18 mouse cellular contexts compared by ENCODE assay signal in genomic region chr11:109332722-109333121, GRCm38 (mm10). TPM values are rescaled to one million over a fixed set of nuclear protein-coding genes. Genes with fewer than 3 reads are reported as not detected.
DNase-seq lines count a peak whose midpoint lies in the region; ATAC-seq and TF ChIP-seq lines count a peak whose summit lies in the region.
"Had no signal": no experiment of that assay in that cellular context is flagged by ENCODE, and none has a peak within 500 bp of the region (broad histone marks: within the 10 kb centered on the region; RNA-seq: fewer than 3 reads in every experiment).

No protein-coding gene starts in this region.

- H3K27me3 ChIP-seq in liver, postnatal 0 days (ENCODE audit: insufficient read depth, low read length), result no peaks in the 10 kb centered on the region
- no peaks in the 10 kb centered on the region for H3K27me3 ChIP-seq in liver, embryonic 11.5 days (replicated peaks; ENCODE audit: control insufficient read depth, insufficient read depth, low read length)
- H3K27me3 ChIP-seq in myocyte (ENCODE audit: control insufficient read depth, insufficient read depth, insufficient read length), result no peaks in the 10 kb centered on the region
- H3K27me3 ChIP-seq: embryonic facial prominence, embryonic 15.5 days; forebrain, embryonic 13.5 days; kidney, embryonic 15.5 days; liver, embryonic 13.5 days; neural tube, embryonic 12.5 days had no signal

- WGBS in liver, postnatal 0 days (ENCODE audit: insufficient replicate concordance), result 46% methylated on average over 6 of the region's 6 CpGs
- WGBS in liver, embryonic 11.5 days, result 71% methylated on average over 6 of the region's 6 CpGs

- 0 out of 2 replicates have a peak, but pooled peaks have one; percentile 17 for TF ChIP-seq EP300 in liver, postnatal 0 days (IDR thresholded peaks at IDR 0.05; ENCODE audit: low read depth)

- peak; percentile 30 for DNase-seq in cerebellum, adult 9-10 months
- no peak for DNase-seq in cerebellum, postnatal 4 days (ENCODE audit: low spot score in 2 of 2)
- peak; percentile 40 for DNase-seq in liver, postnatal 0 days
- no peak for DNase-seq in liver, embryonic 11.5 days (ENCODE audit: low spot score)
- DNase-seq in adrenal gland, postnatal 10 days, result peak; percentile 48
- DNase-seq in right cerebral cortex, postnatal 14 days, result no peak
- DNase-seq in ovary, postnatal 10 days (ENCODE audit: low spot score), result no peak
- DNase-seq: liver, embryonic 13.5 days; thymus, postnatal 36 days had no signal

- no peaks in the 10 kb centered on the region for H3K36me3 ChIP-seq in liver, postnatal 0 days (replicated peaks; ENCODE audit: insufficient read depth, low read length)
- H3K36me3 ChIP-seq in liver, embryonic 11.5 days (ENCODE audit: control insufficient read depth, insufficient read depth, low read length), result no peaks in the 10 kb centered on the region
- H3K36me3 ChIP-seq in myocyte (ENCODE audit: control insufficient read depth, insufficient read depth), result no peaks in the 10 kb centered on the region
- H3K36me3 ChIP-seq: embryonic facial prominence, embryonic 15.5 days; G1E; kidney, embryonic 15.5 days; liver, embryonic 13.5 days; neural tube, embryonic 12.5 days had no signal

- H3K27ac ChIP-seq in liver, postnatal 0 days (ENCODE audit: low read depth), result peak overlapping the region; percentile 44; the same call in 1 of the 2 replicates
- no peak overlapping the region for H3K27ac ChIP-seq in liver, embryonic 11.5 days (ENCODE audit: low read depth, low read length)
- H3K27ac ChIP-seq: embryonic facial prominence, embryonic 15.5 days; forebrain, embryonic 13.5 days; kidney, embryonic 15.5 days; liver, embryonic 13.5 days; macrophage; neural tube, embryonic 12.5 days; stomach, postnatal 0 days had no signal

- H3K79me2 ChIP-seq in myocyte (ENCODE audit: control insufficient read depth, insufficient read depth), result no peaks in the 10 kb centered on the region

- TF ChIP-seq POLR2A in myocyte (IDR thresholded peaks at IDR 0.05; ENCODE audit: insufficient read length, low read depth), result no peak

- 0 out of 2 replicates have a peak, but pooled peaks cover 4% of the 10 kb centered on the region for H3K4me1 ChIP-seq in liver, postnatal 0 days (ENCODE audit: insufficient read depth)
- no peaks in the 10 kb centered on the region; the same call in 1 of the 2 replicates for H3K4me1 ChIP-seq in liver, embryonic 11.5 days (replicated peaks; ENCODE audit: control insufficient read depth, insufficient read depth, low read length)

- H3ac ChIP-seq in myocyte (ENCODE audit: control insufficient read depth, insufficient read length), result no peak overlapping the region

- TF ChIP-seq CTCF in liver, postnatal 0 days (IDR thresholded peaks at IDR 0.05; ENCODE audit: low read depth), result no peak

- no peak overlapping the region for H3K4me2 ChIP-seq in liver, postnatal 0 days (ENCODE audit: low read depth, low read length)
- no peak overlapping the region for H3K4me2 ChIP-seq in liver, embryonic 11.5 days
- H3K4me2 ChIP-seq in myocyte (ENCODE audit: low read depth), result peak overlapping the region; percentile 68
- H3K4me2 ChIP-seq: embryonic facial prominence, embryonic 15.5 days; forebrain, embryonic 13.5 days; kidney, embryonic 15.5 days; neural tube, embryonic 12.5 days had no signal

- no peaks in the 10 kb centered on the region for H3K9me3 ChIP-seq in liver, postnatal 0 days (ENCODE audit: low read length)
- H3K9me3 ChIP-seq in liver, embryonic 11.5 days (ENCODE audit: control insufficient read depth, low read length), result no peaks in the 10 kb centered on the region
- H3K9me3 ChIP-seq: embryonic facial prominence, embryonic 15.5 days; forebrain, embryonic 13.5 days; G1E; kidney, embryonic 15.5 days; liver, embryonic 13.5 days; neural tube, embryonic 12.5 days had no signal

- no peak overlapping the region for H3K4me3 ChIP-seq in liver, postnatal 0 days (ENCODE audit: low read depth, low read length)
- H3K4me3 ChIP-seq in liver, embryonic 11.5 days (ENCODE audit: low read depth, low read length), result no peak overlapping the region
- no peak overlapping the region for H3K4me3 ChIP-seq in myocyte
- H3K4me3 ChIP-seq: embryonic facial prominence, embryonic 15.5 days; forebrain, embryonic 13.5 days; kidney, embryonic 15.5 days; neural tube, embryonic 12.5 days had no signal

- ATAC-seq in liver, postnatal 0 days, result peak; percentile 56
- no peak for ATAC-seq in liver, embryonic 11.5 days (replicated peaks; ENCODE audit: low FRiP score)
- ATAC-seq: forebrain, embryonic 13.5 days; midbrain, embryonic 16.5 days had no signal

- H3K9ac ChIP-seq in liver, postnatal 0 days (replicated peaks), result no peak overlapping the region
- no peak overlapping the region for H3K9ac ChIP-seq in liver, embryonic 11.5 days (ENCODE audit: low read depth, low read length)
- H3K9ac ChIP-seq: embryonic facial prominence, embryonic 15.5 days; forebrain, embryonic 13.5 days; kidney, embryonic 15.5 days; neural tube, embryonic 12.5 days had no signal

TF ChIP-seq in myocyte, 11 proteins besides CTCF, POLR2A, EP300 and RAD21:
- TF ChIP-seq POLR2AphosphoS2 (IDR thresholded peaks at IDR 0.05; ENCODE audit: insufficient read length, low read depth) (no peak), MAX (IDR thresholded peaks at IDR 0.05; ENCODE audit: low read depth) (no peak), USF1 (IDR thresholded peaks at IDR 0.05; ENCODE audit: low read depth) (no peak), MYOG (IDR thresholded peaks at IDR 0.05; ENCODE audit: control insufficient read depth in 1 of 3, insufficient read depth in 1 of 3, insufficient read length in 2 of 3, low read depth in 2 of 3) (no peak), TCF12 (IDR thresholded peaks at IDR 0.05; ENCODE audit: insufficient read depth, poor library complexity, severe bottlenecking) (no peak), TCF3 (IDR thresholded peaks at IDR 0.05; ENCODE audit: insufficient read length, low read depth) (no peak), CEBPB (IDR thresholded peaks at IDR 0.05; ENCODE audit: insufficient read depth, poor library complexity, severe bottlenecking) (no peak), MYOD1 (IDR thresholded peaks at IDR 0.05; ENCODE audit: control insufficient read depth in 1 of 3, insufficient read length in 2 of 3, low read depth in 2 of 3) (no peak), REST (IDR thresholded peaks at IDR 0.05; ENCODE audit: insufficient read depth, insufficient read length) (no peak), E2F4 (IDR thresholded peaks at IDR 0.05; ENCODE audit: insufficient read depth) (no peak), SRF (IDR thresholded peaks at IDR 0.05; ENCODE audit: control insufficient read depth, insufficient read length, low read depth) (no peak)

RNA-seq across cellular contexts. Expression of gene Gna13, which starts 29.9 kb away (rescaled TPM):
- 28.4 and 30.6 TPM in 2 replicates for polyA plus RNA-seq in liver, postnatal 0 days (2015; fragmentation: Nextera tagmentation; extraction: Ambion mirVana)
- polyA plus RNA-seq in liver, embryonic 11.5 days (2014; fragmentation: Nextera tagmentation; extraction: Ambion mirVana), result 24.9 and 25.3 TPM in 2 replicates
- total RNA-seq in adrenal gland, postnatal 10 days (2021), result 10 to 100 TPM; 68.2 to 70.3 TPM
- polyA plus RNA-seq in myocyte (2012; fragmentation: generic; extraction: Trizol), result 24.1 TPM

RNA-seq across cellular contexts. Expression of gene Rgs9, which starts 34.8 kb away (rescaled TPM):
- polyA plus RNA-seq in liver, postnatal 0 days (2015; fragmentation: Nextera tagmentation; extraction: Ambion mirVana), result 0.11 TPM in 1 of 2 replicates, not detected in the other
- 0.18 and 0.25 TPM in 2 replicates for polyA plus RNA-seq in liver, embryonic 11.5 days (2014; fragmentation: Nextera tagmentation; extraction: Ambion mirVana)
- total RNA-seq in adrenal gland, postnatal 10 days (2021), result 1 to 10 TPM; 5.3 to 7.8 TPM
- not detected for polyA plus RNA-seq in myocyte (2012; fragmentation: generic; extraction: Trizol)
- polyA plus RNA-seq: G1E, macrophage had no signal

Comparison
In these comparisons a context has a peak if more than half of its experiments do, and no peak if none do; other contexts are left out.
1. DNase-seq: peak in cerebellum, adult 9-10 months (single experiment), liver, postnatal 0 days (single experiment) and adrenal gland, postnatal 10 days (single experiment); none in cerebellum, postnatal 4 days (0 of 2), liver, embryonic 11.5 days (single experiment), right cerebral cortex, postnatal 14 days (single experiment) and ovary, postnatal 10 days (single experiment).